Mouse (Mus musculus) frontal cortex, postnatal 25 days (tissue): ENCODE measurements around the gene Gbe1.

Experiments used
- DNase-seq, 2 experiments: peaks; one replicate each; pipeline ENCODE4 v3.0.0; 2022; ENCODE audit warnings: low spot score in 2 of 2

Gene Gbe1

DNA sequence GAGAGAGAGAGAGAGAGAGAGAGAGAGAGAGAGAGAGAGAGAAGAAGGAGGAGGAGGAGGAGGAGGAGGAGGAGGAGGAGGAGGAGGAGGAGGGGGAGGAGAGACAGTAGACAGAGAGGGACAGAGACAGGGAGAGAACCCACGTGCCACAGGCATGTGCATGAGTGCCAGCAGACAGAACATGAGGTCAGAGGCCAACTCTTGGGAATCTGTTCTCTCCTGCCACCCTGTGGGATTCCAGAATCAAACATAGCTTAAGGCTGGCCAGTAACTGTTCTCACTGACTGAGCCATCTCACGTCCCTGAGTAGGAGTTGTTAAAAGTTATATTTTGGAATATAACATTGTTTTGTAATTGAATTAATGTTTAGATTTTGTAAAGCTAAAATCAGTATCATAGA is 39.3 kb downstream of the Gbe1 start:
- no peak for DNase-seq

DNA sequence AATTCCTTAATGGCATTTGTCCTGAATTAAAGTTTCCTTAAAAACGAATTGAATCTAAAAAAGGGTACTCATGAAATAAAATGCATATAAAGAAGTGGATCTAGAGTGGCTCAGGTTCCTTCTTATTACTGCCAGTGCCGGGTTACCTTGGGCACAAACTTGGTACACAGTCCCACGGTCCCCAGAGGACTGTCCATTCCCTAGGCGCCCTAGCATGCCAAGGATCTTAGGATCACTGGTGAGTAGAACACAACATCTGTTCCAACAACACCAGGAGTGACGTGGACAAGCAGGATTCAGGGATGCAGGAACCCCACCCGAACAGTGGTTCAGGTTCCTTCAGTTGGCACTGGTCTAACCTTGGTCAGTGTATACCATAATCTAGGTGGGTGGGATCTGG is 44.6 kb downstream of the Gbe1 start:
- no peak for DNase-seq

DNA sequence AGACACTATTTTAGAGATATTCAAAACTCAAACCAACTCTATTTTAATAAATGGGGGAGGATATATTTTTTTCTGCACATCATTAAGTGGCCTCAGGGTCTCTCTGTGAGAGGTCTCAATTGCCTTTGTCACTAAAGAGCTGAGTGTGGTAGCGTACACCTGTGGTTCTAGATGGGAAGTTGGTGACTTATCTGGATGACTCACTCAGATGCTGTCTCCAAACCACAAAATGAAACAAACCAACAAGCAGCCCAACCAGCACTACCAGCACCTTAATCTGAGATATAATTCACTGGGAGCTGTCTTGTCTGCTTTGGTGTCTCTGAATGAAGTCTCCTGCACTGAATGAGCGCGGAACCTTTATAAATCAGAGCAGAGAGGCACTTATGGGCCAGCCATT is 51.5 kb downstream of the Gbe1 start:
- no peak for DNase-seq

DNA sequence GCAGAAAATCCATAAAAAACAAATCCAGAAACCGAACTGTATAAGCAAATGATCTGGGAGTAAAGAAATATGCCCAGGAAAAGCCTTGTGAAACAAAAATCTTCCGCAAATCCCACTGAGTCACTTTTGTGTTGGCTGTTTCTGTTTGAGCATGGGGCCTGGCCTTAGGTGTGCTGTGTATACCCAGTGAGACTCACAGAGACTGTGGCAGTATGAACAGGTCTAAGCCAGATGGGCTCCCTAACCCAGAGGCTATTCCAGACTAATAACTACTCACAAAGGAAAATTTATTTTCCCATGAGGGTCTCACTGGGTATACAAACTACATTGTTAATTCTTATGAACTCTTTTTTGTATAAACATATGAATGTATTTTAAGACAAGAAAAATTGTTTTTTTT is 67.3 kb downstream of the Gbe1 start:
- no peak for DNase-seq

DNA sequence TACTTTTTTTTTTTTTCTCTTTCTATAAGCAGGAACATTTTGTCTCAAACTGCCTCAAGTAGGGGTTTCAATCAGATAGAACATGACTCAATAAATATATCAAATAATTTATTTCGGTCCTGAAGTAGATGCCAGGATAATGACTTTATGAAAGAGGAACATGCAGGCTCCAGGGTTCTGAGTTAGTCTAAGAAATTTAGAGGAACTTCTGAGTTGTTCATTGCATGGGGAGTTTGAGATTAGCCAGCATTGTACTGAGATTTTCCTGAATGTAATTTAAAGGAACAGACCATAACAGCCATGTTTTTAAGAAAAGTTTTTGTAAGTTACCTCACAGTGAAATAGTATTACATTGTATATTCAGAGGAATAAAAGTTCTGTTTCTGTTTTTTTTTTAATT is 71.7 kb downstream of the Gbe1 start:
- no peak for DNase-seq

DNA sequence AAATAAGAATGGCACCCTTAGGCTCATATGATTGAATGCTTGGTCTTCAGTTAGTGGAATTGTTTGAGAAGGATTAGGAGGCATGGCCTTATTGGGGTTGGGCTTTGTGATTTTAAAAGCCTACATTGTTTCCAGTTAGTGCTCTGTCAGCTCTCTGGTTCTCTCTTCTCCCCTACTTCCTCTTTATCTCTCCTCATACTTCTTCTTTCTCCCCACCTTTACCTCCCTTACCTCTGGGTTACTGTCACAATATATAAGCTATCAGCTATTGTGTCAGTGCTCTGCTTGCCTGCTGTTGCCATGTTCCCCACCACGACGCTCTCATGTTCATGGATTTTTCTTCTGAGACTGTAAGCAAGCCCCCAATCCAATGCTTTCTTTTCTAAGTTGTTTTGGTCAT is 73.6 kb downstream of the Gbe1 start:
- no peak for DNase-seq

DNA sequence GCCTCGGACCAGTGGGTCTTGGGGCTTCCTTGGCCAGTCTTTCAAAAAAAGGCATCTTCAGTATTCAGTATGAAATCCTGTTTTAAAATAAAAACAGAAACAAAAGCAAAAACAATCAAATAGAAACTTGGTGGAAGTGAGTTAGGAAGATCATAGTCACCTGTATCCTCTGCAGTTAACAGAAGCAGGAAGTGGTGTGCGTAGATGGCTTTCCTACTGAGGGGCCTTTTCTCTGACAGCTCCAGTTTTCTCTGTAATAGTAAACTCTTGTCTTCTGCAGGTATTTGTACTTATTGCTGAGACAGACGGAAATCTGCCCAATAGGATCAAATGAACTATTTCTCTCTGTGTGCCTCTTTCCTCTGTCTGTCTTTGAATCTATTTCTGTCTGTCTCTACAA is 81.5 kb downstream of the Gbe1 start:
- no peak for DNase-seq

DNA sequence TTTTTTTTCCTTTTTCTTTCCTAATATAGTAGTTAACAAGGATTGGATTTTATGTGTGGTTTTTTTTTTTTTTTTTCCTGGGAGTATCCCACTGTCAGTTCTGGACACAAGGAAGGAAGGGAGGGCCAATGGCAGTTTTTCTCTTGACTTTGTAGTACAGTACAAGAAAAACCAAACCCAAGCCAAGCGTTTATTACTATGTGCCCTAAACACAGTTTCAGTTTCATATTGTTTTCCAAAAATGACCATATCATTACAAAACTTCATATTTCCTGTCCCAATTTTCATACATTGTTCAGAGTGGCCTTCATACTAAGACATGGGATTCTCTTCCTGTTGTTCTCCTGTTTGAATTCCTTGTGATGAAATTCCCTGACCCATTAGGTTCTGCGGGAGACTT is 94.0 kb downstream of the Gbe1 start:
- no peak for DNase-seq

DNA sequence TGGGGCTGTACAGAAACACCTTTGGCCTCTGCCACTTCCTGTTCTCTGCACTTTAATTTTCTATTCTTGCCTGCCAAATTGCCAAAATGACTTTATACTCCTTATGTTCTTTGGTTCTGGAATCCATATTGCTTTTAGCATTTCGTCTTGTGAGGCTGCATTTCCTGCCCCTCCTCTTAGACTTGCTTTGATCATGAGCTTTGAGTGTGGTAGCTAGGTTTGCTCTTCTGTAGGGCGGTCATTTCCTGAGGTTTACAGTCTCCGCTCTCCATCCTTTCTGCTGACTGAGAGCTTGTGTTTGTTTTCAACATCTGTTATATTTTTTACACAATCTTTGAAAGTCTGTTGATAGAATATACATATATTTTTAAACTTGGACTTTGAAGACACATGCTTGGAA is 107.3 kb downstream of the Gbe1 start:
- DNase-seq: no peak

DNA sequence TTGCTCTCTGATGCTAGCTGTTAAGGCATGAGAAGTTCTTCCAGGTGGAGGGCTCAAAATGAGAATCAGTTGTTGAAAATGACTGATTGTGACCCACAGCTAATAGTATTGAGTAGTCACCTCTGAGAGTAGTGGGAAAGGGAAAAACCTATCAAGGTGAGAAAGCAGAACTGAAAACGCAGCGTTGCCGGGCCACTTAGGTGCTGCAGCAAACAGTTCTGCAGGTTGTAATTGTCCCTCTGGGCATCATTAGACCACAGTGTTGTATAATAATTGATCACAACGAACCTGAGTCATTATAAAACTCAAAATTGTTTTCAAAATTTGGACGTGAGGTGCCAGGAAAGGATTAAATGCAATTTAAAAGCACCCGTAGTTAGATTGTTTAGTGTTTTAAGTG is 135.8 kb downstream of the Gbe1 start:
- DNase-seq: no peak

DNA sequence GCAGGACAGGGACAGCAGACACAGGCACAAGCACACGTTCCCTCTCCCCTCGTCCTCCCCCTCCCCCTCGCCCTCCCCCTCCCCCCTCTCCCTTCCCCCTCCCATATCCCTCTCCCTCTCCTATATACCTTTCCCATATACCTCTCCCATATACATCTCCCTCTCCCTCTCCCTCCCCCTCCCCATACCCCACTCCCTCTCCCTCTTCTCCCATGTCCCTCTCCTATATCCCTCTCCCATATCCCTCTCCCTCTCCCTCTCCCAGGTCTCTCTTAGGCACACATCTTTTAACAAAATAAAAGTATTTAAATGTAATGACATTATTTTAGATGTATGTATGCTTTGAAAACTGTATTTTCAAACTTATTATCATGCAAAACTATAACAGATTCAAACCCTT is 161.8 kb downstream of the Gbe1 start:
- no peak for DNase-seq

DNA sequence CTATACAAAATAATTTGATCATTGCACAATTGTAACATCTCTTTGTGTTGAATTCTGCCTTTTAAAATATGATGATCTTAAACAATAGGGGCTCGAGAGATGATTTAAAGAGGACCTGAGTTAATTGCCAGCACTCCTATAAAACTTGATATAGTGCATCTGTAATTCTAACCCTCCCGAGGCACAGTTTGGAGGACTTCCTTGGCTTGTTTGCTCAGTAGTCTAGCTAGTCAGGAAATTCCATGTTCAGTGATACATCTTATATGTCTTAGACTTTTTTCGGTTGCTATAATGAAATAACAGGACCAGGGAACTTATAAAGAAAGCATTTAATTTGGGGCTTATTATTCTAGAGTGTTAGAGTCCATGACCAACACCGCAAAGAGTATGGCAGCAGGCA is 162.4 kb downstream of the Gbe1 start:
- no peak for DNase-seq

DNA sequence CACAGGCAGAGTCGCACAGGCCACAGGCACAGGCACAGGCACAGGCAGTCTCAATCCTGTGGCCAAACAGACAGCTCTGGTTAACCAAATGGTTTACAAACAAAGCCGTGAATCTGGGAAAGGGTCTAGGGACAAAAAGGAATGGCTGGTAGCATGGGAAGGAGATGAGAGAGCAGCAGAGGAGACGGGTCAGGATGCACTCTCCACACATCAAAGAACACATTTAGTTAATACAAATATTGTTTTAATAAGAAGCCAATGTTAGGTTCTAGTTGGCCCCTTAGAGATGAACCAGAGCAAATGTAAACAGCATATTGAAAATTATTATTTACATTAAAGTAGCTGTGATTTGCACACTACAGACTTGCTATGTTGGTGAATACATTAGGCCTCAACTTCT is 166.7 kb downstream of the Gbe1 start:
- DNase-seq: no peak

DNA sequence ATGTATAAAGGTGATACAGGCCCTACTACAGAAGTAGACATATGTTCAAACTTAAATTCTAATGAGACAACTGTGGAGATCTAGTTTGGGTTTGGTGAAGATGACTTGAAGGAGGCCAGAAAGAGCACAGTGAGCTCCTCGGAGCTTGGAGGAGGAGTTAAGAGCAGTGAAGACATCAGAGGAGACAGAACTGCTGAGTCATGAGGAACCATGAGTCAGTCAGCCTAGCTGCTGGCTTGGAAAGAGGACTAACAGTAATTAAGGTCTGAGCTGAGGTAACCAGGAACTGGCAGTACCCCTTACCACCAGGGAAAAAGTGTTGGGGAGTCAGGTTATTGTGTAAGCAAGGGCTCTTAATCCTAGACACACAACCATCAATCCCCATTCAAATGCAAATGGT is 192.7 kb downstream of the Gbe1 start:
- no peak for DNase-seq

DNA sequence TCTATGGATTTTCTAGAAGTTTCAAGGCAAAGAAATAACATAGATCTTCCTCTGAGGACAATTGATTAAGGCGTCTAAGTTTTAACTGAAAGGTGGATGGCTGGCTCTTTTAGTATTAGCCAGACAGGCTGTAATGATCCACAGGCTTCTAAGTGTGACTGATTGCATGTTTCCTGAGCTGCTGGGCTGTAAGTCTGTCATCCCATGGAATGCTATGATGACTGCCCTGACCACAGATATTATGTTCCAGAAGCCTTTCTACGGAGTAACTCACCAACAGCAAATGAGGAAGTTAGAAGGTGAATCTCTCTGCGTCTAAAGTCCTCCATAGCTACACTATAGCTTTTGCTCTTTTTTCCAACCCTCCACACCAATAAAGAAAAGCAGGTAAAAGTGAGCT is 197.2 kb downstream of the Gbe1 start:
- DNase-seq: no peak

DNA sequence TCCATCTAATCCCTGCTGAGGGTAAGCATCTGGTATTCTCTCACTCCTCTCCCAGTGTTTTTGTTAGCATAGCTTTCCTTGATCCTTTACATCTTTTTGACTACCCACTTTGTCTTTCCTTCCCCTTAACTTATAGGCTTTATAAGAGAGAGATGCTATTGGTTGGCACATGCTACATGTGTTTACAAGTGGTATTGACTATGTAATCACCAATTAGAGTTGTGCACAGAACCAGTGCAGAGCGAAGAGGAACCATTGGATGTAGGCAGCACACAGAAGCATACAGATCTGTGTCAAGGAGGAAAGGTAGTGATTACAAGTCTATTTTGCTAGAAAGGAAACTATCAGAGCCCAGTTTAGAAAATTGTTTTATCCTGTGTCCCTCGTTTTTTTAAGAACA is 209.1 kb downstream of the Gbe1 start:
- no peak for DNase-seq

DNA sequence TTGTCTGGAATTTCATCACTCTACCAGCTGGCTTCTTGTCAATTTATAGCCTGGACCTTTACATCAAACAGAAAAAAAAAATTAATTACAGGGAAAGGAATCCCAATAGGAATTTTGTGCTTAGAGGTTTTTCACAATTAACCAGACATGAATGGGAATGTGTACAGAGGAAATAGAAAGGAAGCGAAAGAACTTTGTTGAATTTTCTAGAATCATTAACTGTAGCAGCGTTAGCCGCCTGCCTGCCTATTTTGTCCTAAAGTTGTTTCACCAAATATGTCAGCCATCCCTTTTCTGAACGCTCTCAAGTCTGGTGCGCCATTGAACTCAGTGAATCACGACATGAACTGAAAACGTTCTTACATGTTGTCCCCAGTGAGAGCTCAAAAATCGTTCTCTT is 209.8 kb downstream of the Gbe1 start:
- no peak for DNase-seq

DNA sequence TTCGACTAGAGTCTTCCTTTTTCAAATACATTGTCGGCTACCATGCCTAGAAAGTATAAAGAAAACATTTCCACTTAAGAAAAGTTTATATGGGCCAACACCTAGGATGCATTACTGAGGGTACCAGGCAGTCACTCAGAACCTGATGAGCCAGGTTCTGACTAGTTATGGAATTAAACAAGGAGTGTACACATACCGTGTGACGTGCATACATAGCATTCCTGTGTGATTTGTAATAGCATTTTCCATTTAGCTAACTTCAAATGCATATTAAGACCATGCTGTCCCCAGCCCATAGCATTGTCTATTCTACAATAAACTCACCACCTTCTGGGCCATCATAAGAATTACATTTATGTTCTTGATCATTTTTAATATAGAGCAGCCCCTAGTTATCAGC is 210.5 kb downstream of the Gbe1 start:
- no peak for DNase-seq

DNA sequence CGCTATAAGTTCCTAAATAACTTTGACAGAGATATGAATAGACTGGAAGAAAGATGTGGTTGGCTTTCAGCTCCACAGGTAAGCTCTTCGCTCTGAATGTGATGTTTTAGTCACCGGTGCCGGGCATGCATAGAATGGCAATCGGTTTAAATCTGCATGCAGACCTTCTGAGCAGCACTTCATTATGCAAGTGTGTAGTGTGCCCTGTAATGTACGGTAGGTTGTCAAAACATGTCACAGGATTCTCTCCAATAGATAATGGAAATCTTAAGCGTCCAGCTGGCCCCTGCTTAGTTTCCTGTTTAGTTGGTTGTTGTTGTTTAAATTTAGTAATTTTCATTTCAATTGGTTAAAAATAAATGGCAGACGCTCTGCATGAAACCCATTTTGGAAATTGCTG is 213.5 kb downstream of the Gbe1 start:
- DNase-seq: no peak

DNA sequence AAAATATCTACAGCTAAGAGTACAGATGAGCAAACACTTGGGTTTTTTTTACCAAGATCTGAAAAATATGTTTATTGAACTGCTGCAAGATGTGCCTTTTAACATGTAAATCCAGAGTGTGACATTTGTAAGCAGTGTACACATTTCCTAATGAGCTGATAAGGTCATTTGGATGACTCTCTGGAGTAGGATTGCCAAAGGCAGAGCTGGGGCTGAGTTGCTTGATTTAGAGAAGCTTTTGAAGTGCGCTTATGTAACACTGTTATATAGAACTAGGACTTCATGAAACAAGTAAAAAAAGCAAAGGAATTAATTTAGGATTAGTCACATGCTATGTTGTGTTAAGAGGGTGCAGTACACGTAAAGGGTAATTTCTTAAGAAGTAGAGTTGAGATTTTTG is 221.5 kb downstream of the Gbe1 start:
- no peak for DNase-seq

DNA sequence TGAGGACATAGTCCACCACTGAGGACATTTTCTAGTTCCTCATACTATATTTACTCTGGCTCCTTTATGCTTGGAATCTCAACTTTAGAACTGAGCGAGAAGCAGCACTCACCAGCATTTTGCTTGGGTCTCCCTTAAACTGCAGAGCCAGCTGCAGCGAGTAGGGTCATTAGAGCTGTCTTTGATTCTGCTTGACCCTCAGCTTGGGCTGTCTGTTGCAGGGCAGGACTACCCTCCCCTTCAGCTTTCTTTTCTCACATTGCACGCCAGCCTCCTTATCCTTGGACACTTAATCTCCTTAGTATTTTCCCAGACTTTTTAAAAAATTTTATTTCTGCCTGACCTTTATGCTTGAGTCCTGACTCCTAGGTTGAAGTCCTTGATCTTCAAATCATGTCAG is 237.1 kb downstream of the Gbe1 start:
- DNase-seq: no peak

DNA sequence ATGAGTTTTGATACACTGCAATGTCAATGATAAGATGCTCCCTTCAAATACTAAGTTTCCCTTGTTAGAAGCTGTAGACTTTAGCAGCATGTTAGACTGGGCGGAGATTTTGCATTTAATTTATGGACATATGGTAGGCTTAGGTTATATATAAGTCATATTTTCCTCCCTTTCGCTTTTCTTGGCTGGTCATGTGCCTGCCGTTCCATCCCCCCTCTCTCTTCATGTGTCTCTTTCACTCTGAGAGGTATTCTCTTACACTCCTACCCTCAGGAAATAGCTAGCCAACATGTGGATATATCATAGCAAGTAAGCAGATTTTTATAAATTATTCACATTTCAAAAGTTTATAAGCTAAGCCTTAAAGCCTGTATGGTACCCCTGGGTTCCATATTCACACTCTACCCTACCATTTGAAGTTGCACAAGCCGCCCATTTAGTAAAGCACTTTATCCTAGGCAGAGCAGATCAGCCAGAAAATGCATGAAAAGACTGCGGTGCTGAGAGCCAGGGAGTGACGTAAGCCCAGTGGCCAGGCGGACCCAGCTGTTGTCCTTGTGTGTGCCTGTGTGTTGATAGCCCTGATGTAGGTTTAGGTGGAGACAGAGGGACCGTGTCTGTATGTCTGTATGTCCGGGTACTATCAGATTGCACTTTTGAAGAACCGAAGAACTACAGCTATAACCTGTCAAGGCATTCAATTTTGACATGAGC is 248.0 kb downstream of the Gbe1 start:
- no peak for DNase-seq

DNA sequence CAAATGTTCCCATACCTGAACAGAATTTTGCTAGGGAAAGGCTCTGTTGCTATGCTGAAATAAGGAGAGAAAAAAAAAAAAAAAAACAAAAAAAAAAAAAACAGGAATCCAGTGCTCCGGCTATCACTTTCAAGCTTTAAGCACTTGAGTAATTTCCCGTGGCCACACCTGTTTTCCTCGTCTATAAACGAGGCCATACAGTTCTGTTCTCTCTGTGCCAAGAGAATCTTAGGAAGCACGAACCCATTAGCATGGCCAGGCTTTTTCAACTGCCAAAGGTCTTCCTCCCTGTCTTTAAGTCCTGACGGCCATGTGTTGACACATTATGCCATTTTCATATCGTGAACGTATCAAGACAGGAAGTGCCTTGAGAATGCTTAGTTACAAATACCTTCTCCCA is 248.8 kb downstream of the Gbe1 start:
- DNase-seq: no peak

DNA sequence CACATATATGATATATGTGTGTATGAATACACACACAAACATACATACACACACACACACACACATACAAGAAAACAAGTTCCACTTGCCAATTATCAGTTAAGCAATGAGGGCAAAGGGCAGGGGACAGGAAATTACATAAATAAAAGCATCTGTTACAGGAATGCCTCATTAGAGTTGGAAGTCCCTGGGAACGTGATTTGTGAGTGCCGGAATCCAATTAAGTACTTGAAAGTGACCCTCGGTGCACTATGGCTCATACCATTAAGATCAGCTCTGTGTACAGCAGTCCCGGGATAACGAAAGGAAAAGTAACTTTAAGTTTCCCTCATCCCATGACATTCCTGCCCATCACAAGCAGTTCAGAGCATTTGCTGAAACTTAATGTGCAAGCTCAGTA is 249.7 kb downstream of the Gbe1 start:
- DNase-seq: no peak
